Mouse (Mus musculus): ENCODE measurements at regions not wholly inside any gene's neighbourhood (a gene's known extent, or its start where the extent isn't known, plus 50 kb on each side); places are given as distances from the start of the nearest gene placed in this dataset.

GRCm38 (mm10) chr9:24878384-24879174 is 104.5 kb upstream of the Tbx20 start:
- TF ChIP-seq EP300 (IDR thresholded peaks at IDR 0.05; ENCODE audit: low read depth) (no peak), CTCF (IDR thresholded peaks at IDR 0.05; ENCODE audit: low read depth) (no peak)

All from liver, embryonic 14.5 days (tissue).